Mouse (Mus musculus) stomach, adult 2 months (tissue): ENCODE results near the gene Vmn2r77. TPM values are rescaled to one million over a fixed set of nuclear protein-coding genes. Genes with fewer than 3 reads are reported as not detected.

Experiments used
- polyA plus RNA-seq: library from polyadenylated mRNA; depleted of rRNA; stranded (reverse); fragments of >200 nt; gene quantifications from 2 replicates; pipeline ENCODE4 v1.2.3, GENCODE M21; 2012; rRNA removed

The Vmn2r77 gene
- polyA plus RNA-seq = not detected in 2 replicates

DNA sequence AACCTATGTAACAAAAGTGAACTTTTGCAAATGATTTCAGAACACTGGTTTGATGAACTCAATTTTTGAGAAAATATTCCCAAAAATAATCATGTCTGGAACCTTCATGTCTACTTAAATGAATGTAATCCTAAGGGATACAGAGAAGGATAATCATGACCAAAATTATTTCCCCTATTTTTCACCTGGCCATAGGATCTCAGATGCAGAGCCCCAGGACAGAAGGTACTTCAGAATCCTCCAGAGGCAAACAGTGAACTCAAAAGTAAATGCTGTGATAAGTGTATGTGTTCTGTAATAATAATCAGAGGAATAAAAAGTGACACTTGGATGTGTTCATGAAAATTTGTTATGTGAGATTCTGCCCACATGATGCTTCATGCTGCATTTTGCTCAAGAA, at the start of gene Vmn2r77:
Gene Vmn2r77, plus strand, starts transcription at position 301 of the 400 bp plus-strand sequence.

DNA sequence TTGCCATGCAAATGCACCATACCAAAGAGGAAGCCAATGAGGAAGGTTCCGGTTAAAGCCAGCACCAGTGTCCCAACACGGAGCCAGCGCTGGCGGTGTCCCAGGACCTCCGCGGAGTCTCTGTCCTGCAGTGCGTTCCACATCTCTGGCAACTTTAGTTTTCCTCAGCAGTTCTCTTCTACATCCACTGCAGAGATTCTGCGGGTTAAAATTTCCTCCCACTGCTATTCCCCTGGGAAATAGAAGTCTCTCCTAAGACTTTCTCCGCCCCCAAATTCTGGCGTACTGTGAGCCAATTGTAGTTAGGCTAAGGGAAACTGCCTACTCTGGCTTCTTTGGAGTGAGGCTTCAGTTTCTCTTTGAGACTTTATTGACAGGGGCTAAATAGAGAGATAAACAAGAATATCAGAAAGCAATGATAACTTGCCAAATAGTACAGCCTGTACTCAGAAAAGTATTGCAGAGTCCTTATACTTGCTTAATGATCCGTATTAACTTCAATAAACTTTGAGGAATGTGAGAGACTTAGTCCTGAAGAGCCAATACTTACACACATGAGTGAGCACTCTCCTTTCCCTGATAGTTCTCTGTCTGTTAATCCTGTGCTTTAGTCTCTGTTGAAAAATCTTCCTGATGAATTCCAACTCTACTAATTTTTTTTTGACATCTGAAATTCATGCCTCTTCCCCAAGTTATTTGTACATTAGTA, 19.1 kb upstream of the Vmn2r77 start, which contains the start of gene Folh1:
Gene Folh1, minus strand, starts transcription at position 327 of the 709 bp plus-strand sequence.

Other genes with a start within 250 kb of the Vmn2r77 start
- not detected in 2 replicates for gene Olfr295, start 211.2 kb upstream of the Vmn2r77 start, polyA plus RNA-seq
- gene Olfr294, start 178.4 kb upstream of the Vmn2r77 start, polyA plus RNA-seq = not detected in 2 replicates
- not detected in 2 replicates for gene Olfr293, start 146.0 kb upstream of the Vmn2r77 start, polyA plus RNA-seq
- not detected in 2 replicates for gene Olfr292, start 106.7 kb upstream of the Vmn2r77 start, polyA plus RNA-seq
- gene Folh1, start 19.1 kb upstream of the Vmn2r77 start, polyA plus RNA-seq = not detected in 2 replicates
- gene Vmn2r78, start 120.1 kb downstream of the Vmn2r77 start, polyA plus RNA-seq = not detected in 2 replicates
- gene Vmn2r79, start 201.1 kb downstream of the Vmn2r77 start, polyA plus RNA-seq = not detected in 2 replicates